Mouse (Mus musculus): ENCODE data around the gene Gm11214.

- TF ChIP-seq POLR2A (IDR thresholded peaks at IDR 0.05; ENCODE audit: insufficient read depth, low read length) (no peak), CTCF (IDR thresholded peaks at IDR 0.05; ENCODE audit: low read depth, low read length) (no peak)
Measured at GRCm38 (mm10) chr4:63685253-63685525, 22.0 kb upstream of the Gm11214 start.
